Mouse (Mus musculus) small intestine, adult 2 months (tissue): ENCODE measurements around the gene Ppm1m.

Experiments
- CTCF ChIP-seq: fragments of 200-500 bp; IDR thresholded peaks from 2 replicates; pipeline ENCODE4 v1.5.1; 2012; ENCODE audit warnings: low read depth, mild to moderate bottlenecking, control low read depth, inconsistent platforms, low read length, moderate library complexity, mixed read lengths; ENCODE audit not compliant: insufficient replicate concordance, insufficient read length; ENCODE audit errors: extremely low read depth
- POLR2A ChIP-seq: fragments of 200-500 bp; IDR thresholded peaks from 2 replicates; pipeline ENCODE4 v1.6.1; 2012; ENCODE audit warnings: low read depth, mild to moderate bottlenecking, control low read depth, inconsistent platforms, low read length, moderate library complexity

- TF ChIP-seq CTCF (no peak), POLR2A (no peak)
Measured at GRCm38 (mm10) chr9:106171346-106172158, 28.0 kb downstream of the Ppm1m start.
